Mouse (Mus musculus) lung, adult 18-20 months (tissue): ENCODE measurements around the gene Amd1.

ENCODE experiments used
- DNase-seq, 2 experiments: peaks; one replicate each; pipeline ENCODE4 v3.0.0; 2022; ENCODE audit warnings: mixed read lengths in 2 of 2

Amd1 gene

DNA sequence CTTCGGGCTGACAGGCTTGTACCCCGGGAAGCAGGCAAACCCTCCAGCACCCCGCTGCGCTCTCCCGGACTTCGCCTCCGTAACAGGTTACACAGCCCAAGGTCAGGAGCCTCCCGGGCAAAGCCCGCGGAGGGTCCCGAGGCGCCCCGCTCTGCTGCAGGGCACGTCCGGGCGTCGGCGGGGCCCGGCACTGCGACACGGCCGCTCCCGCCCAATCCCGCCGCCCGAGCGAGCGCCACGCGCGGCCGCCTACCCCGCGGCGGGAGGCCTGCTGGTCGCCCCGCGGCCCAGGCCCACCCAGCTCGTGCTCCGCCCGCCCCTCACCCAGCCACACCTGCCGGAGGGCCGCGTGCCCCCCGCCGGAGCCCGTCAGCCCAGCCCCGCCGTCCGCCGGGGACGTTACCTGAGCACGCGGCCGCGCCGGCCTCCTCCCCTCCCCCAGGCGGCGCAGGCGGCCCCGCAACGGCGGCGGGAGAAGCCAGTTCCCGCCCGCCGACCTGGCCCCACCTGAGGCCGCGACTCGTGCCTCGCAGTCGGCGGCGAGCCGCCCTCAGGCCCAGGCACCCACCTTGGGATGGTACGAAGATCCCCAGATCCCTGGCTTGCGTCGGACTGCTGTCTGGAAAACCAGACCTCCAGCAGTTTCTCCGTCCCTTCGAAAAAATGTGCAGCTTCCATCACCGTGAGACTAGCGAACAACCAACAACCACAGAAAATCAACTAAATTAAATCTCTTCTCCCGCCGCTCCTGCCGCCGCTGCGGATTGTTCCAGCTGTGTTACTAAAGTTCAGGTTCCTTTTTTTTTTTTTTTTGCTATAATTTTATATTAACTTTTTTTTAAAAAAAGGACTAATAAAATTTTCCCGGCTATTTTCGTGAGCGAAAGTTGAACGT, 558 bp downstream of the Amd1 start:
- peak; percentile 37 to 39 for DNase-seq

DNA sequence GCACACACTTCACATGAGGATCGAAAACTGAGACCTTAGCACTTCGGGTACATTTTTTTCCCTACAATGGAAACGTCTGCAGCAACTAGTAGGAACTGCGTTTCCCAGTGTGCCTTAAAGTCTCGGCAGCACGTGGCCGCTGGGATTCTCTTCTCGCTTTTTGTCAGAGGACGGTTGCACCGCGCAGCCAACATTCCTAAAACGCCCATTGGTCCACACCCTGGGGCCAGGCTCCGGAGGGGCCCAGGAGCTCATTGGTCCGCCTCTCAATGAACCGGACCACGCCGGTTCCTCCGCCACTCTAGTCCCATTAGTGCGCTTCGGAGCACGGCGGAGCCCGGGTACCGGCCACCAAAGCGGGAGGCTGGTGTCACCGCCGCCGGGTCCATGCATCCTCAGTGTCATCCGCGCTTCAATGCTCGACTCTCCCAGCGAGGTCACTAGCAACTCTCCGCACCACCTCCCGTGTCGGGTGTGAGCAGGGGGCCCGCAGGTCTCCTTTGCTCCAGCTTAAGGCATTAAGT, 1.3 kb downstream of the Amd1 start:
- DNase-seq: peak; percentile 87 to 89

- no peak for DNase-seq
Observed at GRCm38 (mm10) chr10:40292640-40293039, 9.3 kb downstream of the Amd1 start.

- no peak for DNase-seq
Observed at GRCm38 (mm10) chr10:40286767-40287166, 15.2 kb downstream of the Amd1 start.

DNA sequence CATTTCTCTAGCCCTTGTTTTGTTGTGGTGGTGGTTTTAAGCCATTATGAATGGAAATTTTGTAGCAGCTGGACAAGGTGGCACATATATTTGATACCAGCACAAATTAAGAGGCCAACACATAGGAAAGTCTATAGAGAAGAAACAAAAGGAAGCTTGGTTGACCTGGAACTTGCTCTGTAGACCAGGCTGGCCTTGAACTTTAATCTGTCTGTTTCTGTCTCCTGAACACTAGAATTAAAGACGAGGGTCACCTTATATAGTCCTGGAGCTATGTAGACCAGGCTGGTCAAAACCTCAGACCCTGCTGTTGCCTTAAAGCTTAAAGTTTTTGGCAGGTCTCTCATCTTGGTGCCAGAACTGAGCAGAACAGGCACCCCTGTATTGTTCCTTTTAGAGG, 16.4 kb downstream of the Amd1 start:
- DNase-seq: no peak

- DNase-seq: no peak
Observed at GRCm38 (mm10) chr10:40284997-40285396, 17.0 kb downstream of the Amd1 start.

GRCm38 (mm10) chr10:40284179-40284831, 17.7 kb downstream of the Amd1 start:
- DNase-seq: no peak

DNA sequence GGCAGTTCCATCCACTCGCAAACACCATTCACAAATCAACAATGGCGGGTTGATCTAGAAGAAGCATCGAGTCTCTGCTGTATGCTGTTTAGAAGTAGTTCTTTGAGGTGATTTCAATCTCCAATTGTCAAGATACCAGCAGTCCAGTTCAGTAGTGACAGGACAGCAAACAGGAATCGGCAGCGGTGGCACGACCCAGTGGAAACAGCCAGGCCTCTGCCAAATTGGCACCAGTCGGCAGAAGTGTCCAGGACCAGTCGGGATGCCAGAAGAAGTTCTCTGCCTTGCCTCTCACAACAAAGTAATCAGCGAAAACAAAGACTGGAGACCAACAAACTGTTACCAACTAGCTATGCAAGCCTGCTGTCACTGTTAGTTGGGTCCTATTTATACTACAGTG, 18.4 kb downstream of the Amd1 start:
- no peak for DNase-seq

DNA sequence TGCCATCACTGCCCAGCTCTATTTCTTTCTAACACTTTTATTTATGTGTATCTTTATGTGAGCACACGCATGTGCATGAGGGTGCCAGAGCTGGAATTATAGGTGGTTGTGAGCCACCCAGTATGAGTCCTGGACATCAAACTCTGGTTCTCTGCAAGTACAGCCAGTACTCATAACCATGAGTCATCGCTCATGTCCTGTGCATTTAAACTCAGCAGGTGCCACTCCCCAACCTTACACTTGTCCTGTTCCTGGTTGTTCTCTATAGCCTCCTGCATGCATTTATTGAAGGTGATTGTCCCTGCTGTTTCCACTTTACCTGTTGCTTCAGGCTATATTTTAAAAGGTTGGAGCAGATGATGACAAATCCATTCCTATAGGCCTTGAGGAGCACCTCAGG, 20.4 kb downstream of the Amd1 start:
- DNase-seq: no peak

DNA sequence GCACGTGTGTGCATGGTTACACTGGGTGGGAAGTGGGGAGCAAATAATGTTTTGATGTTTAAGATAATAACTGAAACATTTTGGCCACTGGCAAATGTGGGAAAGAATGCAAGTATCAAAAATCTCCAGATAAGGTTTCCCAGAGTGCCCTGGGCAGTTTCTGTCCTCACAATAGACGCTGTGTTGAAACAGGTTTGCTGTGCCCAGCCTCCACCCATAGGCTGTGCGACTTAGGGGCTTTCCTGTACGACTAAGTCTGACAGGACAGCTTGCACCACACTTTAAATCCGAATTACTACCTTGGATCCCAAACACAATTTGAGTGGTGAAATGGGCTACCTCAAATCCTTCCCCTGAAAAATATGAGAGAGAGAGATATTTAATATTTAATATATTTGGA, 23.7 kb downstream of the Amd1 start:
- no peak for DNase-seq

DNA sequence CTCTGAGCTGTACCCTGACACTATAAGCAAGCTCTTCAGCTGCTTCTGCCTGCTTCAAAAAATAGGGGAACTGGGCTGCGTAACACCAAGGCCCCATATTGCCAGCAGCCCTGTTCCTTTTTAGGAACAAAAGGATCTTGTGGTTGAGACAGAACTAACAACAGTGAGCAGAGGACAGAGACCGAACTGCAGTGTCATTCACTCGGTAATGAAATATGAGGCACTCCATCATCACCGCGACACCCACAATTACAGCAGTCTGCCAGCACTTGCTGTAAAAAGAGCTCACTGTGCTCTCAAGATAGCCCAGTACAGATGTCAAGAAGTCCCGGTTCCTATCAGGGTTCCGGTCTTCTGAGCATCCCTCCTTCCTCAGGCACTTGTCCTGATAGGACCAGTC, 26.0 kb downstream of the Amd1 start:
- no peak for DNase-seq

GRCm38 (mm10) chr10:40273938-40274337, 28.0 kb downstream of the Amd1 start:
- DNase-seq: no peak

DNA sequence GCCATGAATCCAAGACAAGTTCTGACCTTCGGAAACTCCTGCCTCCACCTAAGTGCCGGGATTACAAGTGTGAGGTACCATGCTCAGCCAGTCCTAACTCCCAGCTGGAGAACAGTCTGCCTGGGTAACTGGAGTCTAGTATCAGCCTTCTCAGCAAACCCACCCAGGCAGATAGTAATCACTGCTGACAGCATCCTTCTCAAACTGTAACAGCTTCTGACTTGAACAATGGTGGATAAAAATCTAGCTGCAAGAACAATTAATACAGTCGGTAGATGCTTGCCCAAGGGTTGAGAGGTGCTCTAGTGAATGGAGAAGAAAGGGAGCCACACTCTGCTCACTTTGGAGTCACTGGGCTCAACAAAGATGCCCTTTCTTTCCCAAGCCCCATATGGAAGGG, 30.8 kb downstream of the Amd1 start:
- DNase-seq: no peak

- no peak for DNase-seq
Observed at GRCm38 (mm10) chr10:40264920-40265319, 37.1 kb downstream of the Amd1 start.

DNA sequence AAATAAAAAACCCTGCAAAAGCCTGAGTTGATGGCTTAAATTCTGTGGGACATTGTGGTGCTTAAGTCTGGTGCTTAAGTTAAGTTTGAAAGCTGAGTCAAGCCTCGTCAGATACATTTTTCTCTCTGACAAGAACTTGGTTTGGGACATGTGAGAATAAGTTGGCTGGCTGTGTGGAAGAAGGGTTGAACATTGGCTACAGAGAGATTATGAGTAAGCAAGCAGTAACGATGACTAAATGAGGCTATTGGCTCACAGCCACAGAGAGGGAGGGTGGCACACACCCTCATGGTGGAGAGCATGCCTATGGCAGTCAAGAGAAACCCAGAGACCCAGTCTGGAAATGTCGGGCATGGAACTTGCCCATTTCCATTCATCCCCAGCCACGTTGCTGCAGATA, 38.3 kb downstream of the Amd1 start:
- no peak for DNase-seq

DNA sequence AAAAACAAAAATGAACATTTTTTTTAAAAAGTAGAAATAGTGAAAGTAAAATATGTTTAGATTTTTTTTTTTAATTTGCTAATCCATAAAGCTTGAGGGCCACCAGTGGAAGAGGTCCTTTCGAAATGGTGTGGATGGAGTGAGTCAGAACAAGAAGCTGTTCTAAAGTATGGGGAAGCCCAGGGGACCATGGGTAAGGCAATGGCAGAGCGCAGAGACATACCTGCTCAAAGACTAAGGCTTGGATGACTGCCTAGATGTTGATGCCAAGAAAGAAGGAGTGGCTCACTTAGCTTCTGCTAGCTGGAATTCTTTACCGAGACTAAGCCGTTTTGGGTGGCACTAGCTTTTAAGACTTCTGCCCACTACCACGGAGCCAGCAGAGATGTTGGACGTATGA, 39.8 kb downstream of the Amd1 start:
- peak in 1 of 2 experiments; percentile 24 for DNase-seq

DNA sequence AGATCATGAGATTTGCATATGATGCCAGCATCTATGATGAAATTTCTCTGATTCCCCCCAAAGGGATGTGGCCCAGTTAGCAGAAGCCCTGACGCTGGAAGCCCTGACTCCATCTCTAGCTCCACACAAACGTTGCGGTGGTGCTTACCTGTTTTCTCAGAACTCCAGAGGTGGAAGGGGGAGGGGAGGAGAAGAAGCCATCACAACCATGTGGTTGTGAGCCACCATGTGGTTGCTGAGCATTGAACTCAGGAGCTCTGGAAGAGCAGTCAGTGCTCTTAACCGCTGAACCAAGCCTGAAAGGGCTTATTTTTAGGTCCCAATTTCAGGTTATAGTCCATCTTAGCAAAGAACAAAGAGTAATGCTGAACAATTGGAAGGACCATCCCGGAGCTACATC, 41.7 kb downstream of the Amd1 start:
- no peak for DNase-seq

DNA sequence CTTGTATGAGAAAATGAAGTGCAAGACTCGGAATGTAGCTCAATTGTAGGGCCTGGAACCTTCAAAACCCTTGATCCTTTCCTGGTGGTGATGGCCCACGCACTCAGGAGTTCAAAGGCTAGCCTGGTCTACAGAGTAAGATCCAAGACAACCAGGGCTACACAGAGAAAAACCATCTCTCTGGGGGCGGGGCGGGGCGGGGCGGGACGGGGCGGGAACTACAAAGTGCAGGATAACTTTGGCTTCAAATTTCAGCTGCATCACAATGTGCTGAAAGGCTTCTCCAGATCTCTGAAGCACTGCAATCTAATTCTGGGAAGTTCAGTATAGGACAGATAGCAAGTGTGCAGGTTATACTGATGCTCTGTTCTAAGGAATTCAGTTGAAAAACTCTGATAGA, 42.4 kb downstream of the Amd1 start:
- no peak for DNase-seq

DNA sequence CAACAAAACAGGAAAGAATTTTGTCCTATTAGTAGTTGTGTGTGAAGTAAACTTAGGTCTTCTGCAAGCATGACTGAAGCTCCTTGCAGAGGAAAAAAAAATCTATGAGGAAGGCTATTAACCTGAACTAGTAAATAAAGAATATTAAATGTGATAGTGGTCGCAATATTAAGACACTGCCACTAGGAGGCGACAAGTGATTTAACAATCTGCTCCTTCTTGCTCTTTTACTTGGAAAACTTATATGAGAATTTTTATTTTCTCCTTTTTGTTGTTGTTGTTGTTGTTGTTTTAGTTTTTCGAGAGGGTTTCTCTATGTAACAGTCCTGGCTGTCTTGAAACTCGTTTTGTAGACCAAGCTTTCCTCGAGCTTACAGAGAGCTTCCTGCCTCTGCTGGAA, 43.0 kb downstream of the Amd1 start:
- DNase-seq: peak; percentile 9 to 64

DNA sequence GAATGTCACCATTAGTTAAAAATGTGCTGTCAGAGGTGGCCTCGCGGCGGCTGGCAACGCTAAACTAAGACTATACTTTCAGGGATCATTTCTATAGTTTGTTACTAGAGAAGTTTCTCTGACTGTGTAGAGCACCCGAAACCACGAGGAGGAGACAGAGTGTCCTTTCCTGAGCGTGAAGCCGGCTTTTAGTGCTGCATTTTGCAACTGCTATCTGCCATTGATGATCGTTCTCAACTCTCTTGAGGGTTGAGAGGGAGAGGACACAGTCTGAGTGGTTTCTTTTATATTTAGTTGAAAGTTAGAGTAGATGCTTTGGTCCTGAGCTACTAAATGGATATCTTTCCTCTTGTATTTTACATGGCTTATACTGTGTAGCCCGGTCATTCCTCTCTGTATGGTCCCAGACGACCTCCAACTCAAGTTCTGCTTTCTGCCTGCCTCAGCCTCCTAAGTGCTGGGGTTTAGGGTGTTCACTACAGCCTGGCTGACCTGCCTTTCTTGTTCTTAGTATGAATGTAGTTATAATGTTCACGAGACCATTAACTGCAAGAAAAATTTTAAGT, 43.5 kb downstream of the Amd1 start:
- DNase-seq: peak; percentile 68 to 73

DNA sequence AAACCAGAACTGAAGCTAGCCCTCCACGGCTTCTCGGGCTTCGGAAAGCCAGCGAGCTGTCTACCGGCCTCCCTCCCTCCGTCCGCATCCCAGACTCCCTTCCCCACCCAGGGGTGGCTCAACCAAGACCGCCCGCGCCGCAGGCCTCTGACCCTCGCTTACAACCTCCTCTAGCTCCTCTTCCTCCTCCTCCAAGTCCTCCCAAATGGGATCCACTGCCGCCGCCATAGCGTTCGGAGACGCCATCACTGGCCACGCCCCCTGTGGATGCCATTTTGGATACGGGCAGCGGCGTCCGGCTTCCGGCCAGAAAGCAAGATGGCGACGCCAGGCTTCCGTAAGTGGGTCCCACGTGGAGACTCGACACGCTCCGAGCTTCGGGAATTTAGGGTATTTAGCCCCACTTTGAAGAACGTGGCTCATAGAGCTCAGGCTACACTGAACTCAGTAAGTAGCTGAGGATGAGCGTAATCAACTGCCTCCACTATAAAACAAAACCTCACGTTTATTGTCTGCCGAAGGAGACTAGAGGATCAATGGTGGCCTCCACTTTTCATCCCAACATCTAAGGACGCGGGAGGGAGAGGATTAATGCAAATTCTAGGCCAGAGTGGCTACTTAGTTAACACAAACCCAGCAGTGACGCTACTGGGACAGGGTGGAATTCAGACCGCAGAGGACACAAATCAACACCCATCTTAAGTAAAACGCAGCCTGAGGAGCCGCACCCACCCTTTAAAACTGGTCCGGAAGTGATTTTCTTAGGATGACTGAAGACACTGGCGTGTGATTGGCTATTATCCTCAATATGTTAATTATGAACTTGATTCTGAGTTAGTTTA, 44.4 kb downstream of the Amd1 start, which contains the start of gene Gtf3c6:
Gtf3c6 (minus strand) TSS at position 695 of the 842 bp plus-strand sequence.
- peak; percentile 91 to 93 for DNase-seq

GRCm38 (mm10) chr10:40256716-40257115, 45.3 kb downstream of the Amd1 start:
- peak; percentile 62 to 66 for DNase-seq

GRCm38 (mm10) chr10:40250969-40251368, 51.0 kb downstream of the Amd1 start:
- DNase-seq: no peak
